Mouse (Mus musculus) right cerebral cortex, postnatal 4 days (tissue): ENCODE measurements around the gene Aamdc.

Experiments
- DNase-seq: peaks from one replicate; pipeline ENCODE4 v3.0.0-alpha.2; 2022

The Aamdc gene

GRCm38 (mm10) chr7:97500555-97501209 is 78.6 kb downstream of the Aamdc start:
- DNase-seq = no peak
